Mouse (Mus musculus) intestine, postnatal 0 days (tissue): ENCODE results near the gene Serbp1. TPM values are rescaled to one million over a fixed set of nuclear protein-coding genes. Genes with fewer than 3 reads are reported as not detected.

Experiments used
- ATAC-seq: fragments of 200-750 bp; cut with Nextera tagmentation; 2 replicates; pipeline ENCODE4 v1.8.0; 2017; ENCODE audit warnings: mild to moderate bottlenecking, moderate TSS enrichment, moderate library complexity
- H3K27ac ChIP-seq: fragments of 300-500 bp; sonication (generic); 2 replicates; pipeline ENCODE4 v1.5.1; 2014; ENCODE audit warnings: mild to moderate bottlenecking, low read depth, low read length, moderate library complexity
- H3K27me3 ChIP-seq: fragments of 300-500 bp; sonication (generic); replicated peaks from 2 replicates; pipeline ENCODE4 v1.6.1; 2014; ENCODE audit warnings: low read length, mixed read lengths; ENCODE audit not compliant: control insufficient read depth, insufficient read depth
- H3K36me3 ChIP-seq: fragments of 300-500 bp; sonication (generic); 2 replicates; pipeline ENCODE4 v1.6.1; 2014; ENCODE audit warnings: mild to moderate bottlenecking, moderate library complexity; ENCODE audit not compliant: control insufficient read depth, insufficient read depth
- H3K4me1 ChIP-seq: fragments of 300-500 bp; sonication (generic); replicated peaks from 2 replicates; pipeline ENCODE4 v1.6.1; 2014; ENCODE audit warnings: antibody characterized with exemption, low read length, mixed read lengths; ENCODE audit not compliant: control insufficient read depth, insufficient read depth
- H3K4me2 ChIP-seq: fragments of 300-500 bp; sonication (generic); replicated peaks from 2 replicates; pipeline ENCODE4 v1.6.1; 2014; ENCODE audit warnings: low read depth, mild to moderate bottlenecking, moderate library complexity
- H3K4me3 ChIP-seq: fragments of 300-500 bp; sonication (generic); 2 replicates; pipeline ENCODE4 v1.5.1; 2014; ENCODE audit warnings: low read depth, low read length
- H3K9ac ChIP-seq: fragments of 300-500 bp; sonication (generic); 2 replicates; pipeline ENCODE4 v1.6.1; 2014; ENCODE audit warnings: mild to moderate bottlenecking, low read depth, low read length
- H3K9me3 ChIP-seq: fragments of 300-500 bp; sonication (generic); 2 replicates; pipeline ENCODE4 v1.6.1; 2016; ENCODE audit warnings: mixed run types; ENCODE audit not compliant: control insufficient read depth
- CTCF ChIP-seq: sonication (generic); IDR thresholded peaks from 2 replicates; pipeline ENCODE4 v1.5.1; 2016; ENCODE audit warnings: low read depth, mild to moderate bottlenecking, control low read depth, antibody characterized with exemption, moderate library complexity
- WGBS: fragments of 180-500 bp; shearing (Covaris S2); extraction: QIAGEN DNeasy Blood & Tissue Kit; methylation state at CpG from one replicate; pipeline ENCODE4 v1.1.7; 2014; 5-methylcytosine and 5-hydroxymethylcytosine counted together
- polyA plus RNA-seq: library from polyadenylated mRNA; unstranded; fragments of >200 nt; fragmentation: Nextera tagmentation; extraction: Ambion mirVana; gene quantifications from 2 replicates; pipeline ENCODE4 v1.2.1, GENCODE M21; 2015

Gene Serbp1
- polyA plus RNA-seq, 1 experiment from 2014 or later, result 209 TPM

- no peak overlapping the region for H3K4me2 ChIP-seq
- H3K4me1 ChIP-seq, result no peaks in the 10 kb centered on the region
- H3K36me3 ChIP-seq, result peaks cover 39% of the 10 kb centered on the region
- ATAC-seq, result no peak
- H3K9me3 ChIP-seq, result no peaks in the 10 kb centered on the region
- 68% methylated on average over 1 of the region's 1 CpGs for WGBS
- H3K4me3 ChIP-seq, result no peak overlapping the region
- H3K27ac ChIP-seq, result no peak overlapping the region
- H3K27me3 ChIP-seq, result no peaks in the 10 kb centered on the region
- H3K9ac ChIP-seq, result no peak overlapping the region
- TF ChIP-seq CTCF, result no peak
These were observed 44.9 kb downstream of the Serbp1 start for GRCm38 (mm10) chr6:67282897-67283296.

GRCm38 (mm10) chr6:67292042-67292623 is 54.2 kb downstream of the Serbp1 start:
- Histone ChIP-seq H3K4me1 (no peaks in the 10 kb centered on the region), H3K9me3 (no peaks in the 10 kb centered on the region), H3K4me2 (no peak overlapping the region), H3K36me3 (no peaks in the 10 kb centered on the region), H3K4me3 (no peak overlapping the region), H3K27ac (no peak overlapping the region), H3K27me3 (no peaks in the 10 kb centered on the region), H3K9ac (no peak overlapping the region)
- no peak for ATAC-seq
- 85% methylated on average over 5 of the region's 5 CpGs for WGBS
- no peak for TF ChIP-seq CTCF

- WGBS, result 46% methylated on average over 5 of the region's 5 CpGs
These were observed 58.1 kb downstream of the Serbp1 start for GRCm38 (mm10) chr6:67296126-67296525.

GRCm38 (mm10) chr6:67298742-67299141 is 60.8 kb downstream of the Serbp1 start:
- no peak for TF ChIP-seq CTCF

More at GRCm38 (mm10) chr6:67296126-67296525, 58.1 kb downstream of the Serbp1 start:
- no peak overlapping the region for H3K4me2 ChIP-seq
- H3K27ac ChIP-seq, result no peak overlapping the region
- peak; percentile 71 for TF ChIP-seq CTCF
- H3K36me3 ChIP-seq, result no peaks in the 10 kb centered on the region
- no peaks in the 10 kb centered on the region for H3K27me3 ChIP-seq
- H3K4me1 ChIP-seq, result no peaks in the 10 kb centered on the region
- no peaks in the 10 kb centered on the region for H3K9me3 ChIP-seq
- no peak for ATAC-seq
- no peak overlapping the region for H3K4me3 ChIP-seq
- no peak overlapping the region for H3K9ac ChIP-seq

GRCm38 (mm10) chr6:67300300-67300699 is 62.3 kb downstream of the Serbp1 start:
- H3K27me3 ChIP-seq, result no peaks in the 10 kb centered on the region
- TF ChIP-seq CTCF, result no peak
- peak overlapping the region; percentile 70 for H3K27ac ChIP-seq
- peak overlapping the region; percentile 21 for H3K4me2 ChIP-seq
- no peaks in the 10 kb centered on the region for H3K36me3 ChIP-seq
- no peaks in the 10 kb centered on the region for H3K9me3 ChIP-seq
- 29% methylated on average over 4 of the region's 4 CpGs for WGBS
- no peaks in the 10 kb centered on the region for H3K4me1 ChIP-seq
- ATAC-seq, result peak; percentile 91
- no peak overlapping the region for H3K9ac ChIP-seq
- no peak overlapping the region for H3K4me3 ChIP-seq

More at GRCm38 (mm10) chr6:67298742-67299141, 60.8 kb downstream of the Serbp1 start:
- Histone ChIP-seq H3K9ac (no peak overlapping the region), H3K27me3 (no peaks in the 10 kb centered on the region), H3K9me3 (no peaks in the 10 kb centered on the region), H3K4me2 (no peak overlapping the region), H3K4me1 (no peaks in the 10 kb centered on the region), H3K27ac (no peak overlapping the region), H3K4me3 (no peak overlapping the region), H3K36me3 (no peaks in the 10 kb centered on the region)
- 86% methylated on average over 5 of the region's 5 CpGs for WGBS
- ATAC-seq, result no peak

- ATAC-seq, result peak; percentile 75
- peak overlapping the region; percentile 21; the same call in 1 of the 2 replicates for H3K4me2 ChIP-seq
- peak overlapping the region; percentile 70 for H3K27ac ChIP-seq
- no peak overlapping the region for H3K9ac ChIP-seq
- H3K4me1 ChIP-seq, result no peaks in the 10 kb centered on the region
- no peak overlapping the region for H3K4me3 ChIP-seq
- H3K9me3 ChIP-seq, result no peaks in the 10 kb centered on the region
- no peak for TF ChIP-seq CTCF
- H3K36me3 ChIP-seq, result no peaks in the 10 kb centered on the region
- WGBS, result 19% methylated on average over 6 of the region's 6 CpGs
- no peaks in the 10 kb centered on the region for H3K27me3 ChIP-seq
These were observed 62.8 kb downstream of the Serbp1 start for GRCm38 (mm10) chr6:67300710-67301163.
